Mouse (Mus musculus): ENCODE measurements around the gene Ugt1a7c. TPM values are rescaled to one million over a fixed set of nuclear protein-coding genes. Genes with fewer than 3 reads are reported as not detected.

Ugt1a7c gene
- polyA plus RNA-seq, 1 experiment from 2014 or later = 1.9 TPM

- Histone ChIP-seq H3K4me3 (ENCODE audit: low read length) (no peak overlapping the region), H3K36me3 (ENCODE audit: control insufficient read depth, insufficient read depth, low read length) (peaks cover 82% of the 10 kb centered on the region), H3K4me1 (ENCODE audit: control insufficient read depth, insufficient read depth, low read depth, low read length) (no peaks in the 10 kb centered on the region), H3K9ac (ENCODE audit: low read depth, low read length) (no peak overlapping the region), H3K9me3 (ENCODE audit: control insufficient read depth, low read length) (no peaks in the 10 kb centered on the region), H3K27me3 (replicated peaks; ENCODE audit: control insufficient read depth, insufficient read depth, low read length) (no peaks in the 10 kb centered on the region), H3K27ac (ENCODE audit: low read depth, low read length) (no peak overlapping the region), H3K4me2 (ENCODE audit: low read length) (no peak overlapping the region)
- WGBS = 77% methylated on average over 4 of the region's 4 CpGs
- ATAC-seq = no peak
Observed at GRCm38 (mm10) chr1:88264869-88265240, 170.0 kb downstream of the Ugt1a7c start.

- Histone ChIP-seq H3K36me3 (ENCODE audit: control insufficient read depth, insufficient read depth, low read length) (peaks cover 84% of the 10 kb centered on the region), H3K4me2 (ENCODE audit: low read length) (no peak overlapping the region), H3K9me3 (ENCODE audit: control insufficient read depth, low read length) (no peaks in the 10 kb centered on the region), H3K27ac (ENCODE audit: low read depth, low read length) (no peak overlapping the region), H3K4me1 (ENCODE audit: control insufficient read depth, insufficient read depth, low read depth, low read length) (no peaks in the 10 kb centered on the region), H3K4me3 (ENCODE audit: low read length) (no peak overlapping the region), H3K9ac (ENCODE audit: low read depth, low read length) (no peak overlapping the region), H3K27me3 (replicated peaks; ENCODE audit: control insufficient read depth, insufficient read depth, low read length) (no peaks in the 10 kb centered on the region)
- no peak for ATAC-seq
- WGBS = 90% methylated on average over 13 of the region's 13 CpGs
Observed at GRCm38 (mm10) chr1:88266123-88266522, 171.3 kb downstream of the Ugt1a7c start.

- Histone ChIP-seq H3K27ac (ENCODE audit: low read depth, low read length) (no peak overlapping the region), H3K27me3 (replicated peaks; ENCODE audit: control insufficient read depth, insufficient read depth, low read length) (no peaks in the 10 kb centered on the region), H3K4me2 (ENCODE audit: low read length) (no peak overlapping the region), H3K36me3 (ENCODE audit: control insufficient read depth, insufficient read depth, low read length) (peaks cover 76% of the 10 kb centered on the region), H3K4me3 (ENCODE audit: low read length) (no peak overlapping the region), H3K4me1 (ENCODE audit: control insufficient read depth, insufficient read depth, low read depth, low read length) (no peaks in the 10 kb centered on the region), H3K9me3 (ENCODE audit: control insufficient read depth, low read length) (no peaks in the 10 kb centered on the region), H3K9ac (ENCODE audit: low read depth, low read length) (no peak overlapping the region)
- no peak for ATAC-seq
- WGBS = 91% methylated on average over 6 of the region's 6 CpGs
Observed at GRCm38 (mm10) chr1:88267489-88267888, 172.6 kb downstream of the Ugt1a7c start.

- WGBS = 88% methylated on average over 6 of the region's 6 CpGs
- no peak overlapping the region for H3K4me2 ChIP-seq (ENCODE audit: low read length)
- no peak for ATAC-seq
- H3K27me3 ChIP-seq (replicated peaks; ENCODE audit: control insufficient read depth, insufficient read depth, low read length) = no peaks in the 10 kb centered on the region
- no peaks in the 10 kb centered on the region for H3K4me1 ChIP-seq (ENCODE audit: control insufficient read depth, insufficient read depth, low read depth, low read length)
- H3K4me3 ChIP-seq (ENCODE audit: low read length) = no peak overlapping the region
- peaks cover 74% of the 10 kb centered on the region for H3K36me3 ChIP-seq (ENCODE audit: control insufficient read depth, insufficient read depth, low read length)
- no peaks in the 10 kb centered on the region for H3K9me3 ChIP-seq (ENCODE audit: control insufficient read depth, low read length)
- H3K9ac ChIP-seq (ENCODE audit: low read depth, low read length) = no peak overlapping the region
- H3K27ac ChIP-seq (ENCODE audit: low read depth, low read length) = no peak overlapping the region
Observed at GRCm38 (mm10) chr1:88268070-88268469, 173.2 kb downstream of the Ugt1a7c start.

Other genes with a start within 250 kb of the Ugt1a7c start
- gene Dgkd, start 241.8 kb upstream of the Ugt1a7c start, polyA plus RNA-seq (2015; fragmentation: Nextera tagmentation; extraction: Ambion mirVana) = 40.4 and 42.8 TPM in 2 replicates
- 17.8 and 20.0 TPM in 2 replicates for gene Usp40, start 86.5 kb upstream of the Ugt1a7c start, polyA plus RNA-seq (2015; fragmentation: Nextera tagmentation; extraction: Ambion mirVana)
- not detected in 2 replicates for gene Ugt1a10, start 39.7 kb upstream of the Ugt1a7c start, polyA plus RNA-seq (2015; fragmentation: Nextera tagmentation; extraction: Ambion mirVana)
- not detected in 2 replicates for gene Ugt1a9, start 24.3 kb upstream of the Ugt1a7c start, polyA plus RNA-seq (2015; fragmentation: Nextera tagmentation; extraction: Ambion mirVana)
- not detected in 2 replicates for gene Ugt1a8, start 7.2 kb upstream of the Ugt1a7c start, polyA plus RNA-seq (2015; fragmentation: Nextera tagmentation; extraction: Ambion mirVana)
- 3.4 and 4.0 TPM in 2 replicates for gene Ugt1a6b, start 8.2 kb downstream of the Ugt1a7c start, polyA plus RNA-seq (2015; fragmentation: Nextera tagmentation; extraction: Ambion mirVana)
- gene Ugt1a6a, start 39.7 kb downstream of the Ugt1a7c start, polyA plus RNA-seq (2015; fragmentation: Nextera tagmentation; extraction: Ambion mirVana) = 3.6 and 5.6 TPM in 2 replicates
- gene Ugt1a5, start 71.0 kb downstream of the Ugt1a7c start, polyA plus RNA-seq (2015; fragmentation: Nextera tagmentation; extraction: Ambion mirVana) = not detected in 2 replicates
- gene Ugt1a2, start 105.5 kb downstream of the Ugt1a7c start, polyA plus RNA-seq (2015; fragmentation: Nextera tagmentation; extraction: Ambion mirVana) = 0.07 TPM in 1 of 2 replicates, not detected in the other
- gene Dnajb3, start 110.7 kb downstream of the Ugt1a7c start, polyA plus RNA-seq (2015; fragmentation: Nextera tagmentation; extraction: Ambion mirVana) = 11.6 and 12.1 TPM in 2 replicates
- not detected in 2 replicates for gene Ugt1a1, start 116.9 kb downstream of the Ugt1a7c start, polyA plus RNA-seq (2015; fragmentation: Nextera tagmentation; extraction: Ambion mirVana)
- gene Mroh2a, start 131.9 kb downstream of the Ugt1a7c start, polyA plus RNA-seq (2015; fragmentation: Nextera tagmentation; extraction: Ambion mirVana) = 0.45 and 0.54 TPM in 2 replicates
- 66.4 and 80.3 TPM in 2 replicates for gene Hjurp, start 182.6 kb downstream of the Ugt1a7c start, polyA plus RNA-seq (2015; fragmentation: Nextera tagmentation; extraction: Ambion mirVana)
- gene Trpm8, start 182.6 kb downstream of the Ugt1a7c start, polyA plus RNA-seq (2015; fragmentation: Nextera tagmentation; extraction: Ambion mirVana) = 0.10 and 0.14 TPM in 2 replicates